ENCODE assay signal across 22 mouse cellular contexts in the genomic region with DNA sequence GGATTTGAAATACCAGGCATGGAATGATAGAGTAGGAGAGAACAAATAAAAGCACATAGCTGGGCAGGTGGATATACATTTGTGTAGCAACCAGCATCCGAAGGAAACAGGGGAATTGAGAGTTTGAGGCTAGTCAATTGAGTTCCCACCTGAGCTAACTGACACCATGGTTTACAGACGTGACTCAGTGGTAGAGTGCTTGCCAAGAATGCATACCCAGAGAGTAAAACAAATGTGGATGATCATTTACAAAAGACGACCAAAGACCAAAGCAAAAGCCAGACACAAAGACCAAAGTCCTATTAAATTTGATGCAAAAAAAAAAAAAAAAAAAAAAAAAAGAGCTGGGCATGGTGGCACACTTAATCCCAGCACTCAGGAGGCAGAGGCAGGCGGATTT.
DNase-seq lines count a peak whose midpoint lies in the region; ATAC-seq lines count a peak whose summit lies in the region.
"Had no signal": no experiment of that assay in that cellular context is flagged by ENCODE, and none has a peak within 500 bp of the region (broad histone marks: within the 10 kb centered on the region; RNA-seq: fewer than 3 reads in every experiment).

No protein-coding gene starts in this region.

- no peak overlapping the region for H3K4me3 ChIP-seq in kidney, embryonic 16.5 days (ENCODE audit: low read length)
- no peak overlapping the region for H3K4me3 ChIP-seq in midbrain, embryonic 11.5 days (ENCODE audit: low read depth, low read length)
- H3K4me3 ChIP-seq in midbrain, embryonic 16.5 days (ENCODE audit: low read depth, low read length), result no peak overlapping the region
- H3K4me3 ChIP-seq: embryonic facial prominence, embryonic 13.5 days; embryonic facial prominence, embryonic 15.5 days; erythroblast, embryonic 14.5 days; forebrain, embryonic 10.5 days; forebrain, embryonic 12.5 days had no signal

- no peak overlapping the region for H3K27ac ChIP-seq in kidney, embryonic 16.5 days (ENCODE audit: low read length)
- no peak overlapping the region for H3K27ac ChIP-seq in midbrain, embryonic 11.5 days (ENCODE audit: low read depth, low read length)
- H3K27ac ChIP-seq in midbrain, embryonic 16.5 days (ENCODE audit: low read length), result no peak overlapping the region
- H3K27ac ChIP-seq: embryonic facial prominence, embryonic 13.5 days; embryonic facial prominence, embryonic 15.5 days; forebrain, embryonic 10.5 days; forebrain, embryonic 12.5 days had no signal

- peak; percentile 3 for DNase-seq in kidney, adult 18-20 months
- DNase-seq in kidney, adult 9 months, result peak; percentile 52
- no peak for DNase-seq in kidney, postnatal 10 days
- DNase-seq in midbrain, embryonic 11.5 days (ENCODE audit: low spot score, missing footprints), result peak; percentile 75
- DNase-seq: adrenal gland, adult 2 months; adrenal gland, postnatal 10 days; adrenal gland, postnatal 25 days; cerebellum, adult 11 months; cerebellum, adult 18-20 months; cerebellum, adult 8-10 months; cerebellum, adult 9-11 months; cerebellum, postnatal 14 days; cerebellum, postnatal 36 days; embryo, embryonic 11 days had no signal

- no peaks in the 10 kb centered on the region for H3K27me3 ChIP-seq in kidney, embryonic 16.5 days (ENCODE audit: insufficient read depth, low read length)
- H3K27me3 ChIP-seq in midbrain, embryonic 11.5 days (ENCODE audit: control insufficient read depth, insufficient read depth, low read length), result no peaks in the 10 kb centered on the region
- H3K27me3 ChIP-seq in midbrain, embryonic 16.5 days (ENCODE audit: control insufficient read depth, insufficient read depth, low read depth, low read length), result no peaks in the 10 kb centered on the region
- H3K27me3 ChIP-seq: embryonic facial prominence, embryonic 13.5 days; embryonic facial prominence, embryonic 15.5 days; forebrain, embryonic 12.5 days had no signal

- no peak overlapping the region for H3K4me2 ChIP-seq in kidney, embryonic 16.5 days (replicated peaks; ENCODE audit: low read depth, low read length)
- no peak overlapping the region for H3K4me2 ChIP-seq in midbrain, embryonic 11.5 days
- no peak overlapping the region for H3K4me2 ChIP-seq in midbrain, embryonic 16.5 days (ENCODE audit: low read length)
- H3K4me2 ChIP-seq: embryonic facial prominence, embryonic 13.5 days; embryonic facial prominence, embryonic 15.5 days; forebrain, embryonic 12.5 days had no signal

- no peak for ATAC-seq in kidney, embryonic 16.5 days (ENCODE audit: low FRiP score, low TSS enrichment)
- ATAC-seq in midbrain, embryonic 11.5 days (ENCODE audit: low FRiP score), result no peak
- no peak for ATAC-seq in midbrain, embryonic 16.5 days
- ATAC-seq: forebrain, embryonic 14.5 days had no signal

- H3K4me1 ChIP-seq in kidney, embryonic 16.5 days (ENCODE audit: insufficient read depth, low read length), result no peaks in the 10 kb centered on the region
- no peaks in the 10 kb centered on the region for H3K4me1 ChIP-seq in midbrain, embryonic 11.5 days (ENCODE audit: control insufficient read depth, insufficient read depth, low read length)
- no peaks in the 10 kb centered on the region for H3K4me1 ChIP-seq in midbrain, embryonic 16.5 days (ENCODE audit: control insufficient read depth, insufficient read depth, low read length)
- H3K4me1 ChIP-seq: embryonic facial prominence, embryonic 13.5 days; embryonic facial prominence, embryonic 15.5 days; forebrain, embryonic 10.5 days; forebrain, embryonic 12.5 days had no signal

- 92% methylated on average over 4 of the region's 4 CpGs for WGBS in kidney, embryonic 16.5 days
- WGBS in midbrain, embryonic 11.5 days, result 93% methylated on average over 4 of the region's 4 CpGs
- 89% methylated on average over 4 of the region's 4 CpGs for WGBS in midbrain, embryonic 16.5 days

- H3K36me3 ChIP-seq in kidney, embryonic 16.5 days (ENCODE audit: insufficient read depth, low read length), result 0 out of 2 replicates have a peak, but pooled peaks cover 7% of the 10 kb centered on the region
- no peaks in the 10 kb centered on the region for H3K36me3 ChIP-seq in midbrain, embryonic 11.5 days (ENCODE audit: control insufficient read depth, insufficient read depth, low read length)
- H3K36me3 ChIP-seq in midbrain, embryonic 16.5 days (ENCODE audit: control insufficient read depth, insufficient read depth, low read length), result no peaks in the 10 kb centered on the region; the same call in none of the 2 replicates

- no peak overlapping the region for H3K9ac ChIP-seq in kidney, embryonic 16.5 days (replicated peaks; ENCODE audit: low read length)
- no peak overlapping the region for H3K9ac ChIP-seq in midbrain, embryonic 11.5 days (ENCODE audit: low read length)
- no peak overlapping the region for H3K9ac ChIP-seq in midbrain, embryonic 16.5 days (ENCODE audit: low read depth, low read length)
- H3K9ac ChIP-seq: embryonic facial prominence, embryonic 13.5 days; embryonic facial prominence, embryonic 15.5 days; forebrain, embryonic 12.5 days had no signal

- H3K9me3 ChIP-seq in kidney, embryonic 16.5 days (ENCODE audit: low read length), result no peaks in the 10 kb centered on the region
- H3K9me3 ChIP-seq in midbrain, embryonic 11.5 days (ENCODE audit: control insufficient read depth, low read length), result no peaks in the 10 kb centered on the region
- H3K9me3 ChIP-seq in midbrain, embryonic 16.5 days (replicated peaks; ENCODE audit: control insufficient read depth, low read length, poor library complexity, severe bottlenecking), result no peaks in the 10 kb centered on the region
- H3K9me3 ChIP-seq: embryonic facial prominence, embryonic 13.5 days; embryonic facial prominence, embryonic 15.5 days; forebrain, embryonic 10.5 days; forebrain, embryonic 12.5 days had no signal
